Mouse (Mus musculus): Measurements from ENCODE around the gene Pnma1. TPM values are rescaled to one million over a fixed set of nuclear protein-coding genes. Genes with fewer than 3 reads are reported as not detected.
"Not testable (repeated sequence)": the region's sequence is repeated elsewhere in the genome, so short reads cannot be mapped to it uniquely, and the experiment has no call there.

Pnma1 gene
- polyA plus RNA-seq, 1 experiment from 2014 or later = 7.7 TPM

- no peaks in the 10 kb centered on the region for H3K27me3 ChIP-seq (replicated peaks)
- ATAC-seq (replicated peaks) = no peak
- peak overlapping the region; percentile 64 for H3K4me2 ChIP-seq
- 45% methylated on average over 6 of the region's 6 CpGs for WGBS
- peak overlapping the region; percentile 97 for H3K4me3 ChIP-seq
- H3K9ac ChIP-seq = 0 out of 2 replicates have a peak overlapping the region, but pooled peaks have one; percentile 25
- peaks cover 10% of the 10 kb centered on the region for H3K4me1 ChIP-seq
- H3K9me3 ChIP-seq = no peaks in the 10 kb centered on the region
- no peak overlapping the region for H3K27ac ChIP-seq
- no peaks in the 10 kb centered on the region for H3K36me3 ChIP-seq (replicated peaks)
Measured at GRCm38 (mm10) chr12:84113676-84114075, 34.6 kb downstream of the Pnma1 start.

GRCm38 (mm10) chr12:84110814-84111213 lies 37.5 kb downstream of the Pnma1 start:
- H3K36me3 ChIP-seq (replicated peaks) = no peaks in the 10 kb centered on the region
- ATAC-seq (replicated peaks) = no peak
- H3K4me2 ChIP-seq = no peak overlapping the region
- no peak overlapping the region for H3K9ac ChIP-seq
- H3K27me3 ChIP-seq (replicated peaks) = no peaks in the 10 kb centered on the region
- no peaks in the 10 kb centered on the region for H3K9me3 ChIP-seq
- H3K4me3 ChIP-seq = no peak overlapping the region
- H3K27ac ChIP-seq = no peak overlapping the region
- 96% methylated on average over 4 of the region's 4 CpGs for WGBS
- H3K4me1 ChIP-seq = peaks cover 10% of the 10 kb centered on the region

GRCm38 (mm10) chr12:84109924-84110323 lies 38.4 kb downstream of the Pnma1 start:
- no peak overlapping the region for H3K9ac ChIP-seq
- no peak overlapping the region for H3K27ac ChIP-seq
- no peaks in the 10 kb centered on the region for H3K36me3 ChIP-seq (replicated peaks)
- H3K4me3 ChIP-seq = no peak overlapping the region
- no peaks in the 10 kb centered on the region for H3K9me3 ChIP-seq
- ATAC-seq (replicated peaks) = no peak
- H3K27me3 ChIP-seq (replicated peaks) = no peaks in the 10 kb centered on the region
- H3K4me2 ChIP-seq = no peak overlapping the region
- H3K4me1 ChIP-seq = peaks cover 4% of the 10 kb centered on the region
- 86% methylated on average over 1 of the region's 1 CpGs for WGBS

GRCm38 (mm10) chr12:84107692-84108091 lies 40.6 kb downstream of the Pnma1 start:
- no peak overlapping the region for H3K9ac ChIP-seq
- H3K9me3 ChIP-seq = no peaks in the 10 kb centered on the region
- no peak overlapping the region for H3K4me3 ChIP-seq
- ATAC-seq (replicated peaks) = no peak
- no peaks in the 10 kb centered on the region for H3K36me3 ChIP-seq (replicated peaks)
- H3K27me3 ChIP-seq (replicated peaks) = no peaks in the 10 kb centered on the region
- H3K27ac ChIP-seq = no peak overlapping the region
- no peaks in the 10 kb centered on the region for H3K4me1 ChIP-seq
- no peak overlapping the region for H3K4me2 ChIP-seq
- 86% methylated on average over 1 of the region's 1 CpGs for WGBS

- Histone ChIP-seq H3K27me3 (replicated peaks) (no peaks in the 10 kb centered on the region), H3K4me2 (no peak overlapping the region), H3K4me1 (no peaks in the 10 kb centered on the region), H3K36me3 (replicated peaks) (no peaks in the 10 kb centered on the region), H3K4me3 (no peak overlapping the region), H3K9me3 (no peaks in the 10 kb centered on the region), H3K9ac (no peak overlapping the region), H3K27ac (no peak overlapping the region)
- 78% methylated on average over 3 of the region's 3 CpGs for WGBS
- ATAC-seq (replicated peaks) = no peak
Measured at GRCm38 (mm10) chr12:84107012-84107411, 41.3 kb downstream of the Pnma1 start.

DNA sequence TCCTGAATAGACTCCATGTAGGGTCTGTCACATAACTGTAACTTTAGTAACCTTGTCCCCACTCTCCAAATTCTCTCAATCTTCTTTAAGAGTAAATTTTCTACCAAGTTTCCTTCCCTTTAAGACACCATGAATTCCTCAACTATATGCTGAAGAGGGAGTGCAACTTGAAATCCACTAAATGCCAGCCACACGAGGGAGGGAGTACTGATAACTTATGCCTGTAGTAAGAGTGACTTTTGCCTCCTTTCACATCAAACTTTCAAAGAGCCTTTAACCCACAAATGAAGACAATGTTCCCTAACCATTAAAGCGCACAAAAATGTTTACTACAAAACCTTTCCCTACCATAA lies 46.8 kb downstream of the Pnma1 start:
- ATAC-seq (replicated peaks) = no peak
- Histone ChIP-seq H3K4me2 (peak overlapping the region; percentile 74), H3K4me1 (peaks cover 7% of the 10 kb centered on the region), H3K9ac (no peak overlapping the region), H3K27me3 (replicated peaks) (no peaks in the 10 kb centered on the region), H3K4me3 (peak overlapping the region; percentile 57), H3K9me3 (no peaks in the 10 kb centered on the region), H3K27ac (peak overlapping the region; percentile 72; the same call in 1 of the 2 replicates), H3K36me3 (replicated peaks) (no peaks in the 10 kb centered on the region)
- WGBS = 63% methylated on average over 2 of the region's 2 CpGs

DNA sequence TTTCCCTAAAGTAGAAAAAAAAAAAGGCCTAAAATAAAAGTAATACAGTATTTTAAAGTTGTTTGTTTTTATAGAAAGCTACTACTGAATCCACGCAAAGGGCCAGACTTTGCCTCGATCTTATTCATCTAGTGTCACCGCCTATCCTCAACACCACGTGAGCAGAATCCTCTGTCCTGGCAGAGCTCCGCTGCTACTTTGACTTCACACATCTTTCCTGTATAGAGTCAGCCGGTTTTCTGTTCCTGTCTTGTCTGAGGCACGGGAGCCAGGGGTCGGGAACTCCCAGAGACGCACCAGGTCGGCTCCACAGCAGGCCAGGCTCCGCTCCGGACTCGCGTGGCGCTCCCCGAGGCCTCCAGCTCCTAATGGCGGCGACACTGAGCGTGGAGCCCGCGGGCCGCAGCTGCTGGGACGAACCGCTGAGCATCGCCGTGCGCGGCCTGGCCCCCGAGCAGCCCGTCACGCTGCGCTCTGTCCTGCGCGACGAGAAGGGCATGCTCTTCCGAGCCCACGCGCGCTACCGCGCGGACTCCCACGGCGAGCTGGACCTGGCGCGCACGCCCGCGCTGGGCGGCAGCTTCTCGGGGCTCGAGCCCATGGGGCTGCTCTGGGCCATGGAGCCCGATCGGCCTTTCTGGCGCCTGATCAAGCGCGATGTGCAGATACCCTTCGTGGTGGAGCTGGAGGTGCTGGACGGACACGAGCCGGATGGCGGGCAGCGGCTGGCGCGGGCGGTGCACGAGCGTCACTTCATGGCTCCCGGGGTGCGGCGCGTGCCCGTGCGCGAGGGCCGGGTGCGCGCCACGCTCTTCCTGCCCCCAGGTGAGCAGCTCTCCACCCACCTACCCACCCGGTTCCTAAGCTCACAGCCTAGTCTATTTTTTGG lies 47.4 kb downstream of the Pnma1 start, which contains the start of gene Acot6:
Acot6 (plus strand) TSS at position 51 of the 889 bp plus-strand sequence.
- Histone ChIP-seq H3K4me2 (peak within 1 kb of the TSS; percentile 74), H3K27ac (peak within 1 kb of the TSS; percentile 72), H3K4me3 (peak within 1 kb of the TSS; percentile 57), H3K9ac (peak within 1 kb of the TSS; percentile 61)
- not testable (repeated sequence) for H3K4me1 ChIP-seq; H3K36me3 ChIP-seq (replicated peaks); H3K9me3 ChIP-seq; H3K27me3 ChIP-seq (replicated peaks)
- peak; percentile 81 for ATAC-seq (replicated peaks)
- WGBS = under 1% methylated on average over 80 of the region's 80 CpGs

- Histone ChIP-seq H3K9ac (no peak overlapping the region), H3K4me1 (peaks cover 7% of the 10 kb centered on the region), H3K9me3 (no peaks in the 10 kb centered on the region), H3K4me2 (peak overlapping the region; percentile 74), H3K27me3 (replicated peaks) (no peaks in the 10 kb centered on the region), H3K27ac (no peak overlapping the region), H3K36me3 (replicated peaks) (no peaks in the 10 kb centered on the region), H3K4me3 (no peak overlapping the region)
- ATAC-seq (replicated peaks) = no peak
- 43% methylated on average over 1 of the region's 1 CpGs for WGBS
Measured at GRCm38 (mm10) chr12:84100071-84100470, 48.2 kb downstream of the Pnma1 start.

DNA sequence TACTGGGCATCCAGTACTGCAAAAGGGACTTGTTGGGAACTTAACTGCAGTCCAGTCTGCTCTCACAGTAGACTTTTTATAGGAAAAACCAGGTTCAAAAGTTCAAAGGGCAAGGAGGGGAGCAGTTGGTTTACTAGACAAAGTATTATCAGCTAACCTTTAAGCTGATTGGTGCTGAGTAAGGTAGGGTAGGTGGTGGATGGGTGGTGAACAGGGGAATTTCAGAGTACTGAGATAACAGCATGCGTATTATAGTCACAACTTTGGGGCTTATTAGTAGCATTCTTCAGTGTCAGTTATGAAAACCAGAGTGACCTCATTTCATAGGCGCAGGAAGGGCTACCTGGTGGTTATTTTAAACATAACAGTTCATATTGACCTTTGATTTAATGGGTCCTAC lies 48.7 kb downstream of the Pnma1 start:
- Histone ChIP-seq H3K9me3 (no peaks in the 10 kb centered on the region), H3K36me3 (replicated peaks) (no peaks in the 10 kb centered on the region), H3K4me1 (peaks cover 7% of the 10 kb centered on the region), H3K9ac (no peak overlapping the region), H3K4me2 (no peak overlapping the region), H3K27ac (no peak overlapping the region), H3K27me3 (replicated peaks) (no peaks in the 10 kb centered on the region), H3K4me3 (no peak overlapping the region)
- WGBS = 99% methylated on average over 2 of the region's 2 CpGs
- ATAC-seq (replicated peaks) = no peak

Other genes starting within 250 kb of the Pnma1 start
- 16.0 and 17.5 TPM in 2 replicates for gene Numb, start 226.6 kb downstream of the Pnma1 start, polyA plus RNA-seq (2015; fragmentation: Nextera tagmentation; extraction: Ambion mirVana)
- gene Riox1, start 197.9 kb downstream of the Pnma1 start, polyA plus RNA-seq (2015; fragmentation: Nextera tagmentation; extraction: Ambion mirVana) = 10.6 and 12.7 TPM in 2 replicates
- 0.09 TPM in 1 of 2 replicates, not detected in the other for gene Heatr4, start 163.6 kb downstream of the Pnma1 start, polyA plus RNA-seq (2015; fragmentation: Nextera tagmentation; extraction: Ambion mirVana)
- gene Acot2, start 160.6 kb downstream of the Pnma1 start, polyA plus RNA-seq (2015; fragmentation: Nextera tagmentation; extraction: Ambion mirVana) = 11.8 and 13.4 TPM in 2 replicates
- gene Acot1, start 139.0 kb downstream of the Pnma1 start, polyA plus RNA-seq (2015; fragmentation: Nextera tagmentation; extraction: Ambion mirVana) = 69.7 and 83.0 TPM in 2 replicates
- 0.27 and 0.71 TPM in 2 replicates for gene Acot4, start 110.1 kb downstream of the Pnma1 start, polyA plus RNA-seq (2015; fragmentation: Nextera tagmentation; extraction: Ambion mirVana)
- gene Gm49366, start 109.6 kb downstream of the Pnma1 start, polyA plus RNA-seq (2015; fragmentation: Nextera tagmentation; extraction: Ambion mirVana) = not detected in 2 replicates
- gene Acot3, start 96.3 kb downstream of the Pnma1 start, polyA plus RNA-seq (2015; fragmentation: Nextera tagmentation; extraction: Ambion mirVana) = 0.96 and 2.4 TPM in 2 replicates
- 0.13 and 0.15 TPM in 2 replicates for gene Acot5, start 79.2 kb downstream of the Pnma1 start, polyA plus RNA-seq (2015; fragmentation: Nextera tagmentation; extraction: Ambion mirVana)
- gene Acot6, start 47.8 kb downstream of the Pnma1 start, polyA plus RNA-seq (2015; fragmentation: Nextera tagmentation; extraction: Ambion mirVana) = 1.1 and 1.3 TPM in 2 replicates
- 8.2 and 10.8 TPM in 2 replicates for gene Dnal1, start 34.1 kb downstream of the Pnma1 start, polyA plus RNA-seq (2015; fragmentation: Nextera tagmentation; extraction: Ambion mirVana)
- gene Elmsan1, start 70.4 kb upstream of the Pnma1 start, polyA plus RNA-seq (2015; fragmentation: Nextera tagmentation; extraction: Ambion mirVana) = 4.3 and 4.4 TPM in 2 replicates
- gene Ptgr2, start 136.7 kb upstream of the Pnma1 start, polyA plus RNA-seq (2015; fragmentation: Nextera tagmentation; extraction: Ambion mirVana) = 15.8 and 16.6 TPM in 2 replicates
- gene Zfp410, start 168.4 kb upstream of the Pnma1 start, polyA plus RNA-seq (2015; fragmentation: Nextera tagmentation; extraction: Ambion mirVana) = 72.6 and 78.3 TPM in 2 replicates
- 46.2 and 47.5 TPM in 2 replicates for gene Coq6, start 213.2 kb upstream of the Pnma1 start, polyA plus RNA-seq (2015; fragmentation: Nextera tagmentation; extraction: Ambion mirVana)
- gene Fam161b, start 213.3 kb upstream of the Pnma1 start, polyA plus RNA-seq (2015; fragmentation: Nextera tagmentation; extraction: Ambion mirVana) = 19.1 and 21.5 TPM in 2 replicates